Mouse (Mus musculus) liver, adult 2 months (tissue): ENCODE measurements around the gene P2rx6. TPM values are rescaled to one million over a fixed set of nuclear protein-coding genes. Genes with fewer than 3 reads are reported as not detected.

ENCODE experiments used
- DNase-seq: peaks from one replicate; pipeline ENCODE4 v3.0.0-alpha.2; 2011; ENCODE audit warnings: low read depth, low spot score; ENCODE audit errors: extremely low read depth
- H3K27ac ChIP-seq: fragments of 200-500 bp; replicated peaks from 2 replicates; pipeline ENCODE4 v1.5.1; 2012; ENCODE audit warnings: low read depth, mild to moderate bottlenecking, control low read depth, inconsistent platforms, low read length; ENCODE audit not compliant: insufficient read depth
- H3K27me3 ChIP-seq: fragments of 200-500 bp; 2 replicates; pipeline ENCODE4 v1.6.1; 2012; ENCODE audit warnings: mild to moderate bottlenecking, moderate library complexity, low read length, inconsistent platforms; ENCODE audit not compliant: control insufficient read depth, insufficient read depth
- H3K36me3 ChIP-seq: fragments of 200-500 bp; 2 replicates; pipeline ENCODE4 v1.6.1; 2012; ENCODE audit warnings: low read length, inconsistent platforms; ENCODE audit not compliant: control insufficient read depth, insufficient read depth
- H3K4me1 ChIP-seq: fragments of 200-500 bp; 2 replicates; pipeline ENCODE4 v1.6.1; 2011; ENCODE audit warnings: low read length; ENCODE audit not compliant: control insufficient read depth, insufficient read depth
- H3K4me3 ChIP-seq: fragments of 200-500 bp; 2 replicates; pipeline ENCODE4 v1.5.1; 2011; ENCODE audit warnings: low read depth, mild to moderate bottlenecking, control low read depth, low read length, moderate library complexity; ENCODE audit not compliant: insufficient read depth
- H3K79me2 ChIP-seq: fragments of 200-500 bp; 2 replicates; pipeline ENCODE4 v1.6.1; 2012; ENCODE audit warnings: inconsistent platforms, mild to moderate bottlenecking, low read length, moderate library complexity; ENCODE audit not compliant: control insufficient read depth, insufficient read depth
- H3K9ac ChIP-seq: fragments of 200-500 bp; 2 replicates; pipeline ENCODE4 v1.6.1; 2012; ENCODE audit warnings: low read depth, mild to moderate bottlenecking, control low read depth, inconsistent platforms, low read length
- CTCF ChIP-seq: fragments of 200-500 bp; IDR thresholded peaks from 2 replicates; pipeline ENCODE4 v1.5.1; 2011; ENCODE audit warnings: low read depth, low read length, control low read depth
- POLR2A ChIP-seq: fragments of 200-500 bp; IDR thresholded peaks from 2 replicates; pipeline ENCODE4 v1.6.1; 2011; ENCODE audit warnings: low read length, control low read depth; ENCODE audit not compliant: insufficient read depth; ENCODE audit errors: extremely low read depth
- WGBS: fragments of 180-500 bp; shearing (Covaris S2); methylation state at CpG from one replicate; pipeline ENCODE4 v1.1.7; 2018; 5-methylcytosine and 5-hydroxymethylcytosine counted together
- polyA plus RNA-seq: library from polyadenylated mRNA; depleted of rRNA; stranded (reverse); fragments of >200 nt; gene quantifications from 2 replicates; pipeline ENCODE4 v1.2.3, GENCODE M21; 2012
- total RNA-seq: library from RNA; depleted of rRNA; stranded (reverse); fragments of >200 nt; gene quantifications from 2 replicates; pipeline ENCODE4 v1.2.3, GENCODE M21; 2014

The P2rx6 gene
- total and polyA plus RNA-seq, 2 experiments, result under 0.01 TPM; not detected in 1

GRCm38 (mm10) chr16:17583064-17583463, 21.4 kb downstream of the P2rx6 start, which contains the start of gene Slc7a4:
Slc7a4 (minus strand) TSS chr16:17583214.
- 39% methylated on average over 8 of the region's 8 CpGs for WGBS
- H3K36me3 ChIP-seq, result no peaks in the 10 kb centered on the region
- H3K27me3 ChIP-seq, result no peaks in the 10 kb centered on the region
- TF ChIP-seq CTCF, result peak; percentile 81
- no peak for TF ChIP-seq POLR2A
- H3K4me1 ChIP-seq, result no peaks in the 10 kb centered on the region
- H3K27ac ChIP-seq, result no peak within 1 kb of the TSS
- H3K4me3 ChIP-seq, result no peak within 1 kb of the TSS
- peak; percentile 18 for DNase-seq
- H3K79me2 ChIP-seq, result no peaks in the 10 kb centered on the region
- no peak within 1 kb of the TSS for H3K9ac ChIP-seq

- 93% methylated on average over 7 of the region's 7 CpGs for WGBS
- H3K79me2 ChIP-seq, result no peaks in the 10 kb centered on the region
- H3K27ac ChIP-seq, result no peak overlapping the region
- no peak overlapping the region for H3K4me3 ChIP-seq
- H3K27me3 ChIP-seq, result no peaks in the 10 kb centered on the region
- no peak overlapping the region for H3K9ac ChIP-seq
- DNase-seq, result no peak
- no peaks in the 10 kb centered on the region for H3K36me3 ChIP-seq
- no peak for TF ChIP-seq POLR2A
- no peak for TF ChIP-seq CTCF
- H3K4me1 ChIP-seq, result no peaks in the 10 kb centered on the region
These were observed 22.9 kb downstream of the P2rx6 start for GRCm38 (mm10) chr16:17584555-17584954.

GRCm38 (mm10) chr16:17590731-17591130, 29.0 kb downstream of the P2rx6 start:
- no peak for TF ChIP-seq CTCF
- no peak for DNase-seq
- Histone ChIP-seq H3K79me2 (no peaks in the 10 kb centered on the region), H3K27me3 (no peaks in the 10 kb centered on the region), H3K36me3 (no peaks in the 10 kb centered on the region), H3K9ac (no peak overlapping the region), H3K27ac (no peak overlapping the region), H3K4me3 (no peak overlapping the region), H3K4me1 (no peaks in the 10 kb centered on the region)
- 43% methylated on average over 2 of the region's 2 CpGs for WGBS

GRCm38 (mm10) chr16:17600944-17601562, 39.4 kb downstream of the P2rx6 start:
- no peak overlapping the region for H3K9ac ChIP-seq
- H3K79me2 ChIP-seq, result no peaks in the 10 kb centered on the region
- 73% methylated on average over 3 of the region's 3 CpGs for WGBS
- H3K4me3 ChIP-seq, result no peak overlapping the region
- TF ChIP-seq CTCF (no peak), POLR2A (no peak)
- H3K4me1 ChIP-seq, result no peaks in the 10 kb centered on the region
- DNase-seq, result no peak
- no peak overlapping the region for H3K27ac ChIP-seq
- H3K36me3 ChIP-seq, result no peaks in the 10 kb centered on the region
- no peaks in the 10 kb centered on the region for H3K27me3 ChIP-seq

- Histone ChIP-seq H3K4me1 (no peaks in the 10 kb centered on the region), H3K27me3 (peaks cover 3% of the 10 kb centered on the region; the same call in 1 of the 2 replicates), H3K27ac (no peak overlapping the region), H3K79me2 (no peaks in the 10 kb centered on the region), H3K4me3 (no peak overlapping the region), H3K9ac (no peak overlapping the region), H3K36me3 (no peaks in the 10 kb centered on the region)
- DNase-seq, result no peak
- WGBS, result 65% methylated on average over 4 of the region's 4 CpGs
- TF ChIP-seq CTCF, result no peak
- TF ChIP-seq POLR2A, result no peak
These were observed 43.3 kb downstream of the P2rx6 start for GRCm38 (mm10) chr16:17604941-17605340.

- Histone ChIP-seq H3K36me3 (no peaks in the 10 kb centered on the region), H3K4me3 (no peak overlapping the region), H3K4me1 (no peaks in the 10 kb centered on the region), H3K9ac (no peak overlapping the region), H3K79me2 (no peaks in the 10 kb centered on the region), H3K27ac (no peak overlapping the region), H3K27me3 (peaks cover 6% of the 10 kb centered on the region; the same call in 1 of the 2 replicates)
- 81% methylated on average over 5 of the region's 5 CpGs for WGBS
- no peak for TF ChIP-seq CTCF
- no peak for TF ChIP-seq POLR2A
- DNase-seq, result no peak
These were observed 44.0 kb downstream of the P2rx6 start for GRCm38 (mm10) chr16:17605684-17606083.
